Mouse (Mus musculus) forebrain, postnatal 0 days (tissue): Measurements from ENCODE around the gene Tmod1. TPM values are rescaled to one million over a fixed set of nuclear protein-coding genes. Genes with fewer than 3 reads are reported as not detected.

ENCODE experiments used
- ATAC-seq: fragments of 200-750 bp; cut with Nextera tagmentation; 2 replicates; pipeline ENCODE4 v1.8.0; 2017; ENCODE audit warnings: mild to moderate bottlenecking, moderate library complexity
- DNase-seq: peaks from one replicate; pipeline ENCODE4 v3.0.0-alpha.2; 2015
- H3K27ac ChIP-seq: fragments of 300-500 bp; sonication (generic); 2 replicates; pipeline ENCODE4 v1.5.1; 2014; ENCODE audit warnings: low read depth, mild to moderate bottlenecking, antibody characterized with exemption, low read length, moderate library complexity, mixed read lengths
- H3K27me3 ChIP-seq: fragments of 300-500 bp; sonication (generic); 2 replicates; pipeline ENCODE4 v1.6.1; 2014; ENCODE audit warnings: mild to moderate bottlenecking, low read length, mixed read lengths; ENCODE audit not compliant: insufficient read depth
- H3K36me3 ChIP-seq: fragments of 300-500 bp; sonication (generic); 2 replicates; pipeline ENCODE4 v1.6.1; 2014; ENCODE audit warnings: mild to moderate bottlenecking, moderate library complexity; ENCODE audit not compliant: insufficient read depth
- H3K4me1 ChIP-seq: fragments of 300-500 bp; sonication (generic); 2 replicates; pipeline ENCODE4 v1.6.1; 2014; ENCODE audit warnings: antibody characterized with exemption; ENCODE audit not compliant: insufficient read depth
- H3K4me2 ChIP-seq: fragments of 300-500 bp; sonication (generic); 2 replicates; pipeline ENCODE4 v1.6.1; 2014; ENCODE audit warnings: low read depth, mild to moderate bottlenecking, moderate library complexity
- H3K4me3 ChIP-seq: fragments of 300-500 bp; sonication (generic); 2 replicates; pipeline ENCODE4 v1.5.1; 2014; ENCODE audit warnings: low read depth, low read length, mixed read lengths
- H3K9ac ChIP-seq: fragments of 300-500 bp; sonication (generic); 2 replicates; pipeline ENCODE4 v1.6.1; 2014; ENCODE audit warnings: mild to moderate bottlenecking
- H3K9me3 ChIP-seq: fragments of 300-500 bp; sonication (generic); 2 replicates; pipeline ENCODE4 v1.6.1; 2016; ENCODE audit warnings: low read length
- CTCF ChIP-seq: sonication (generic); IDR thresholded peaks from 2 replicates; pipeline ENCODE4 v1.5.1; 2016; ENCODE audit warnings: antibody characterized with exemption, control low read depth, low read depth
- WGBS: fragments of 180-500 bp; shearing (Covaris S2); extraction: QIAGEN DNeasy Blood & Tissue Kit; methylation state at CpG from one replicate; pipeline ENCODE4 v1.1.7; 2014; 5-methylcytosine and 5-hydroxymethylcytosine counted together
- polyA plus RNA-seq: library from polyadenylated mRNA; unstranded; fragments of >200 nt; fragmentation: Nextera tagmentation; extraction: Ambion mirVana; gene quantifications from 2 replicates; pipeline ENCODE4 v1.2.1, GENCODE M21; 2015
- total RNA-seq: library from RNA; depleted of rRNA; stranded (reverse); fragments of >200 nt; gene quantifications from 2 replicates; pipeline ENCODE4 v1.2.3, GENCODE M21; 2014

The Tmod1 gene
- total and polyA plus RNA-seq, 2 experiments from 2014 or later, result 1.0 to 1.8 TPM

DNA sequence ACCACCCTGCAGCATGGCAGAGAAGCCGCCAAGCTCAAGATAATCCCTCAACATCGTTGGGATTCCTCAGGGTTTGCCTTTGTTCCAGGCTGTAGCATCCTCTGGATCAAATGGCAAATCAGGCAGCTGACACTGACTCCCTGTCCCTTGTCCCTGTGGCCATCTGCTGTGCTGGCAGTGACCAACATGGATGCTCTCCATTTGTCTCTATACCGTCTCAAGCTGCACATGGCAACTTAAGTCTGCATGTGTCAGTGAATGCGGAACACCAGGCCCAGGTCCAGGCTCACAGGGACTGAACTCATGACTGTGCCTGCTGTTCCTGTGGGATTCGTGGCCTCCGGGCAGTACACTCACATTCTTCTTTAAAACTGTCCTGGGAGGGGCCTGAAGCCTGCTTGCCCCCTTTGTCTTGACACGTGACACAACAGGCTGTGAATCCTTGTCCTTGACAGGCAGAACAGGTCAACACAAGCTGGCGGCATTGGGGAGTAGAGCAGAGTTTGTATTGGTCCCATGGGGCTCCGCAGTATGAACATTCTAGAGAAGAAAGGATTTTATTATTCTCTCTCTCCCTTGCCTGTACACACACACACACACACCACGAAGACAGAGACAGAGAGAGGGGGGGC lies 77.9 kb downstream of the Tmod1 start:
- no peak for TF ChIP-seq CTCF
- no peaks in the 10 kb centered on the region for H3K27me3 ChIP-seq
- no peak overlapping the region for H3K4me3 ChIP-seq
- H3K9me3 ChIP-seq, result no peaks in the 10 kb centered on the region
- no peak overlapping the region for H3K4me2 ChIP-seq
- H3K36me3 ChIP-seq, result peaks cover 69% of the 10 kb centered on the region
- H3K4me1 ChIP-seq, result no peaks in the 10 kb centered on the region
- WGBS, result 83% methylated on average over 10 of the region's 10 CpGs
- H3K9ac ChIP-seq, result no peak overlapping the region
- ATAC-seq (peak; percentile 34; the same call in 1 of the 2 replicates), DNase-seq (no peak)
- H3K27ac ChIP-seq, result no peak overlapping the region

DNA sequence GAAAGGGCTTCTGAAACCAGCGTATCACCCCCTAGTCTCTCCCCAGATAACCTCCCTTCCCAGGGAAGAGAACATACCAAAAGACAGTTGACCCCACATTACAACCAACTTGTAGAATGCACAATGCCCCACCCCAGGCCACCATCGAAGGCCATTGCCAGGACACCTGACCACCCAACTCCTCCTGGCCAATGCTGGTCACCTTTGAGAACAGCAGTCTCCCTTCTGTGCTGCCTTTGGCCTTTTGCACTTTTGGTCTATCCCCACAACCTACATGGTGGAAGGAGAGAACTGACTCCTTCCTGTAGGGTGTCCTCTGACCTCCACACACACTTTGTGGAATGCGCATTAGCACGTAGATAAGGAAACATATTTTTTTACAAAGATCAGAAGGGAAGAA lies 78.8 kb downstream of the Tmod1 start:
- no peak for TF ChIP-seq CTCF
- Histone ChIP-seq H3K36me3 (peaks cover 76% of the 10 kb centered on the region), H3K9me3 (no peaks in the 10 kb centered on the region), H3K4me2 (no peak overlapping the region), H3K27me3 (no peaks in the 10 kb centered on the region), H3K4me3 (no peak overlapping the region), H3K4me1 (no peaks in the 10 kb centered on the region), H3K27ac (no peak overlapping the region), H3K9ac (no peak overlapping the region)
- DNase-seq (no peak), ATAC-seq (no peak)
- WGBS, result 98% methylated on average over 4 of the region's 4 CpGs

DNA sequence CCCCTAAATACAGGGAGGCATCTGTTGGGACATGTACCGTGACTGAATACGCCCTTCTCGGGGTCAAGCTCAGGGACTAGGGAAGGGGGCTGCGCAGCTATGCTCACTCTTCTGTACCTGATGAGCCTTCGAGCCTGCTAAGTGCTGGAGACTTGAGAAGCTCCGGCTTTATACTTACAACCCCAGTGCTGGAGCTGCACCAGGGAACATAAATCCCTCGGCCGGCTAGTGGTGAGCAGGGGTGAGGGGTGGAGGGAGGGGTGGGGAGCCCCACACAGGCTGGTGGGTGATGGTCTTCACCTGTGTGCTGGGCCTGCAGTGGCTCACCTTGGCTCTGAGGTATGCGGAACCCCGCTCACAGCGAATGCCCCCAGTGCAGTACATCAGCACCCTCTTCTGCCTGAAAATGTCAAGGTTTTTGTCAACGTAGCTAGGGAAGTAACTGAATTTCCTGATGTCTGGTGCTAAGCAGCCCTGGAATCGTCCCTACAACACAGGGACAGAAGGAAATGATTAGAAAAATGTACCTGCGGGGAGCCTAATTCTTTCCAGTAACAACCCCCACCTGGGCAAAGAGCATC lies 80.9 kb downstream of the Tmod1 start:
- DNase-seq (no peak), ATAC-seq (no peak)
- H3K4me3 ChIP-seq, result no peak overlapping the region
- H3K4me2 ChIP-seq, result no peak overlapping the region
- H3K36me3 ChIP-seq, result peaks cover 82% of the 10 kb centered on the region
- H3K9ac ChIP-seq, result no peak overlapping the region
- no peaks in the 10 kb centered on the region for H3K27me3 ChIP-seq
- TF ChIP-seq CTCF, result 0 out of 2 replicates have a peak, but pooled peaks have one; percentile 18
- 98% methylated on average over 14 of the region's 14 CpGs for WGBS
- no peaks in the 10 kb centered on the region for H3K9me3 ChIP-seq
- no peaks in the 10 kb centered on the region for H3K4me1 ChIP-seq
- no peak overlapping the region for H3K27ac ChIP-seq

DNA sequence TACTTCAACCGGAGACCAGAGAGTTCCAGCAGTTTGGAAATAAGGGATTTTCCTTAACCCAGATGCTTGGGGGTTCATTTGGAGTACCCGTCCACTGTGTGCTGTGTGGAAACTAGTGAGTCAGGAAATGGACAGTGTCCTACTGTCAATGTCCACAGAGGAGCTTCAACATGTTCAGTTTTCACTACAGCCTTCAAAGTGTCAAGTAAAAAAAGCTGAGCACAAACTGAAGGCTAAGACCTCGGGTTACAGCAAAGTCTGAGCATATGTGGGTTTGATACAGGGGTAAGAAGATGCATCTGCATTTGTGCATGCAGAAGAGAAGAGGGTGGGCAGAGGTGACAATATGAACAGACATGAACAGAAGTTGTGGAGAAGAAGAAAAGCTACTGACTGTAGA lies 82.0 kb downstream of the Tmod1 start:
- Histone ChIP-seq H3K27me3 (no peaks in the 10 kb centered on the region), H3K36me3 (peaks cover 90% of the 10 kb centered on the region), H3K4me1 (no peaks in the 10 kb centered on the region), H3K4me3 (no peak overlapping the region), H3K27ac (no peak overlapping the region), H3K9ac (no peak overlapping the region), H3K4me2 (no peak overlapping the region), H3K9me3 (no peaks in the 10 kb centered on the region)
- DNase-seq (no peak), ATAC-seq (no peak)
- TF ChIP-seq CTCF, result no peak
- 84% methylated on average over 3 of the region's 3 CpGs for WGBS

DNA sequence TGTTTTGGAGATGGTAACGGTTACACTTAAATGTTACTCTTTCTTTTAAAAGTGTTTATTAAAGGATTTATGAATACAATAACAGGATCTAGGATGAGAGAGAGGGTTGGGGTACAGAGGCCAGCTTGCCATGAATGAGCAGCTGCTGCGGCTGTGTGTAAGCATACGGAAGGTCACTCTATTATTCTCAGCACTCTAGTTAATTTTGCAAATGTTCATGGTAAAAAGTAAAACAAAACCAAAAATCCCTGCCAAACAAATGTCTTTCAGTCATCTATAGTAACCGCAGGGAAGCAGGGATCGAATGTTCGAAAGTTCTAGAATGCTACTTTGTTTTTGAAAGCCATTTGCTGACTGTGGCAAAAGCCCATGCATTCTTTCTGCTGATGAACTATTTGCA lies 84.6 kb downstream of the Tmod1 start:
- no peaks in the 10 kb centered on the region for H3K9me3 ChIP-seq
- H3K4me2 ChIP-seq, result no peak overlapping the region
- H3K36me3 ChIP-seq, result peaks cover 69% of the 10 kb centered on the region
- no peaks in the 10 kb centered on the region for H3K27me3 ChIP-seq
- 88% methylated on average over 6 of the region's 6 CpGs for WGBS
- H3K27ac ChIP-seq, result no peak overlapping the region
- no peak for TF ChIP-seq CTCF
- DNase-seq, result no peak
- H3K9ac ChIP-seq, result no peak overlapping the region
- no peaks in the 10 kb centered on the region for H3K4me1 ChIP-seq
- no peak overlapping the region for H3K4me3 ChIP-seq
- no peak for ATAC-seq

DNA sequence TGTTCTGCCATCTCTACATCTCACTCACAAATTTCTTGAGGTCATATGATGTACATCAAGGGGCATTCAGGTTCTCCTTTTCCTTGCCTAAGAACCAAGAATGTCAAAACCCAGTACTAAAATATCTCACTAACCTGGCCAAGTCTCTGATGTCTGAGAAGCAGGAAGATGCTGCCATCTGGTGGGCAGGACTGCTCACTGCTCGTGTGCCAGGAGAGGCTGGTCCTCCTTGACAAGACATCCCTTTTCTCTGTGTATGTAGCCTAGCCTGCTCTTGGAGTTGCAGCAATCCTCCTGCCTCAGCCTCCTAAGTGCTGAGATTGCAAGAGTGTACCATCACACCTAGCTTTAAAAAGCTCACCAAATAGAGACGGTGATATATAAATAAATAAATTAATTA lies 87.8 kb downstream of the Tmod1 start:
- H3K36me3 ChIP-seq, result peaks cover 64% of the 10 kb centered on the region
- no peaks in the 10 kb centered on the region for H3K9me3 ChIP-seq
- H3K27ac ChIP-seq, result no peak overlapping the region
- 44% methylated on average over 2 of the region's 2 CpGs for WGBS
- no peak overlapping the region for H3K9ac ChIP-seq
- H3K4me2 ChIP-seq, result no peak overlapping the region
- no peaks in the 10 kb centered on the region for H3K4me1 ChIP-seq
- DNase-seq (peak; percentile 89), ATAC-seq (peak; percentile 83)
- no peaks in the 10 kb centered on the region for H3K27me3 ChIP-seq
- TF ChIP-seq CTCF, result peak; percentile 95
- no peak overlapping the region for H3K4me3 ChIP-seq

DNA sequence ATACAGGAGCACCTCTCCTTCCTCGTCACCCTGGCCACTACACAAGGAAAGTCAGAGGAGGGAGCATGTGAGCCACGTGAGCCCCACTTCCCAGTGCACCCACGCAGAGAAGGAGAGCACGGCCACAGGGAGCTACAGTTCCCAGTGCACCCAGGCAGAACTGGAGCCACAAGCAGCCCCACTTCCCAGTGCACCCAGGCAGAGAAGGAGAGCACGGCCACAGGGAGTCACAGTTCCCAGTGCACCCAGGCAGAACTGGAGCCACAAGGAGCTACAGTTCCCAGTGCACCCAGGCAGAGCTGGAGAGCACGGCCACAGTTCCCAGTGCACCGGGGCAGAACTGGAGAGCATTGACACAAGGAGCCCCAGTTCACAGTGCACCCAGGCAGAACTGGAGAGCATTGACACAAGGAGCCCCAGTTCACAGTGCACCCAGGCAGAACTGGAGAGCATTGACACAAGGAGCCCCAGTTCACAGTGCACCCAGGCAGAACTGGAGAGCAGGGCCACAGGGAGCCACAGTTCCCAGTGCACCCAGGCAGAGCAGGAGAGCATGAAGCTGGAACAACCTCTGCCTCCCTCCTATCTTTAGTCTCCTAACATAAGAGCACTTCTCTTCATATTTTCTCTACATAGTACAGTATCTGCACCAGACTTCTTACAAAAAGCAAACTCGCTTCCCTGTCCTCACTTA lies 90.7 kb downstream of the Tmod1 start:
- H3K9ac ChIP-seq, result no peak overlapping the region
- ATAC-seq, result no peak
- WGBS, result 89% methylated on average over 8 of the region's 8 CpGs

More for the DNA sequence above, 90.7 kb downstream of the Tmod1 start:
- no peak overlapping the region for H3K4me2 ChIP-seq
- no peak for TF ChIP-seq CTCF
- no peak overlapping the region for H3K27ac ChIP-seq
- no peak overlapping the region for H3K4me3 ChIP-seq
- peaks cover 55% of the 10 kb centered on the region for H3K36me3 ChIP-seq
- DNase-seq, result no peak
- no peaks in the 10 kb centered on the region for H3K4me1 ChIP-seq
- no peaks in the 10 kb centered on the region for H3K9me3 ChIP-seq
- H3K27me3 ChIP-seq, result no peaks in the 10 kb centered on the region
